Mouse (Mus musculus): ENCODE data around the gene Zeb2. TPM values are rescaled to one million over a fixed set of nuclear protein-coding genes. Genes with fewer than 3 reads are reported as not detected.

Gene Zeb2
- total and polyA plus RNA-seq, 2 experiments from 2014 or later: 50.6 to 150 TPM

GRCm38 (mm10) chr2:45133225-45133624 is 16.0 kb upstream of the Zeb2 start:
- Histone ChIP-seq H3K4me1 (ENCODE audit: insufficient read depth) (no peaks in the 10 kb centered on the region), H3K36me3 (ENCODE audit: insufficient read depth) (no peaks in the 10 kb centered on the region), H3K9ac (no peak overlapping the region), H3K27ac (ENCODE audit: low read depth, low read length) (no peak overlapping the region), H3K9me3 (ENCODE audit: low read length) (no peaks in the 10 kb centered on the region), H3K4me3 (ENCODE audit: low read depth, low read length) (no peak overlapping the region), H3K27me3 (ENCODE audit: insufficient read depth, low read length) (no peaks in the 10 kb centered on the region), H3K4me2 (ENCODE audit: low read depth) (no peak overlapping the region)
- ATAC-seq (no peak), DNase-seq (no peak)
- 93% methylated on average over 4 of the region's 4 CpGs for WGBS
- no peak for TF ChIP-seq CTCF (IDR thresholded peaks at IDR 0.05; ENCODE audit: low read depth)

DNA sequence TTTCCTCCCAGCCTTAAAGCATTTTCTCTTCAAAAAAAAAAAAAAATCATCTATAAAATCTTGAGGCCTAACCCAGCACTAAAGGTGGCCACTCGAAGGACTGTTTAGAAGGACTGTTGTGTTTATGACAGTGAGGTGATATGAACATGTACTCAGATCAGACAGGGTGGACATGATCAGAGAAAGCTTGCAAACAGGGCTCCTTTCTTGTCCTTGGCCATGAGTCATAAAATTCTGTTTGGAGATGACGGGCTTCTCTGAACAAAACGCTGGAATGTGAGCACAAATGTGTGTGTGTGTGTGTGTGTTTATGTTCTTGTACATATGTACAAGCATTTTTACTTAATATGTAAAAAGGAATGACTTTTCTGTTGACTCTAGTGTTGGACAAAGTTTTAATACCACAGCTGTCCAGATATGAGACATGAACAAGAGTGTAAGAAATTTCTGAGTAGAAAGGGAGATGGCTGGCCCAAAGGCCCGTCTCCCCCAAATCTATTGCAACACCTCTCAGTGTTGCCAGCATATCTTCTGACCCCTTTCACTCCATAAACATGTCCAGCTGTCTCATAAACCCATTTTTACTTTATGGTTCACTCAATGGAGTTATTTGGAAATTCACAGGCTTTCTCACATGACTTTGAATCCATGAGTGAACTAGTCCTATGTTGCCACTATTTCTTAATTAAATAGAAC is 13.4 kb upstream of the Zeb2 start:
- H3K4me2 ChIP-seq (ENCODE audit: low read depth): no peak overlapping the region

GRCm38 (mm10) chr2:45129556-45129955 is 12.4 kb upstream of the Zeb2 start:
- WGBS: 36% methylated on average over 6 of the region's 6 CpGs
- no peaks in the 10 kb centered on the region for H3K36me3 ChIP-seq (ENCODE audit: insufficient read depth)
- no peak for DNase-seq

More for the DNA sequence above, 13.4 kb upstream of the Zeb2 start:
- Histone ChIP-seq H3K9me3 (ENCODE audit: low read length) (no peaks in the 10 kb centered on the region), H3K9ac (no peak overlapping the region), H3K36me3 (ENCODE audit: insufficient read depth) (no peaks in the 10 kb centered on the region), H3K27ac (ENCODE audit: low read depth, low read length) (no peak overlapping the region), H3K27me3 (ENCODE audit: insufficient read depth, low read length) (no peaks in the 10 kb centered on the region), H3K4me3 (ENCODE audit: low read depth, low read length) (no peak overlapping the region), H3K4me1 (ENCODE audit: insufficient read depth) (no peaks in the 10 kb centered on the region)
- 92% methylated on average over 4 of the region's 4 CpGs for WGBS
- no peak for ATAC-seq
- TF ChIP-seq CTCF (IDR thresholded peaks at IDR 0.05; ENCODE audit: low read depth): no peak
- DNase-seq: no peak

GRCm38 (mm10) chr2:45128696-45129095 is 11.5 kb upstream of the Zeb2 start:
- TF ChIP-seq CTCF (IDR thresholded peaks at IDR 0.05; ENCODE audit: low read depth): no peak
- Histone ChIP-seq H3K36me3 (ENCODE audit: insufficient read depth) (no peaks in the 10 kb centered on the region), H3K27me3 (ENCODE audit: insufficient read depth, low read length) (no peaks in the 10 kb centered on the region), H3K27ac (ENCODE audit: low read depth, low read length) (no peak overlapping the region), H3K9me3 (ENCODE audit: low read length) (no peaks in the 10 kb centered on the region), H3K4me2 (ENCODE audit: low read depth) (no peak overlapping the region), H3K4me3 (ENCODE audit: low read depth, low read length) (no peak overlapping the region), H3K4me1 (ENCODE audit: insufficient read depth) (no peaks in the 10 kb centered on the region), H3K9ac (no peak overlapping the region)
- 96% methylated on average over 2 of the region's 2 CpGs for WGBS
- no peak for DNase-seq
- no peak for ATAC-seq

More at GRCm38 (mm10) chr2:45129556-45129955, 12.4 kb upstream of the Zeb2 start:
- Histone ChIP-seq H3K27me3 (ENCODE audit: insufficient read depth, low read length) (no peaks in the 10 kb centered on the region), H3K4me3 (ENCODE audit: low read depth, low read length) (no peak overlapping the region), H3K27ac (ENCODE audit: low read depth, low read length) (no peak overlapping the region), H3K9ac (no peak overlapping the region), H3K4me2 (ENCODE audit: low read depth) (no peak overlapping the region), H3K4me1 (ENCODE audit: insufficient read depth) (no peaks in the 10 kb centered on the region), H3K9me3 (ENCODE audit: low read length) (no peaks in the 10 kb centered on the region)
- no peak for TF ChIP-seq CTCF (IDR thresholded peaks at IDR 0.05; ENCODE audit: low read depth)
- ATAC-seq: no peak

DNA sequence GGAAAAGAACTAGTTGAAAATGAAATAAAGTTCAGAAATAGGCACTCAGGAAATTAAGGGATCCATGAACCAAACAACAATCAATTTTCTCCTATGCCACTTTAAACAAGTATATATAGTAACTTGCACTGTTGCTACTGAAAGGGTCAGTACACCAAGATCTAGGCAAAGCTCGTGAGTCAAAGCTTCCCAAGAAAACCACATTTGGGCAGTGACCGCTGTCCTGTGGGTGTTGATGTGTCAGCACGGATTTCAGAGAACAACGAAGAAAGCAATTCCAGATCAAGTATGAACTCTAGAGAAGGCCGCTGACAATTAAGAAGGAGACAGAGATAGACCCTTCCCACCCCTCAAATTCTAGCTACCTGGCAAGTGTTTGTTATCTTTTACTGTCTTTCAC is 9.2 kb upstream of the Zeb2 start:
- ATAC-seq (no peak), DNase-seq (no peak)
- Histone ChIP-seq H3K9ac (no peak overlapping the region), H3K27ac (ENCODE audit: low read depth, low read length) (no peak overlapping the region), H3K4me1 (ENCODE audit: insufficient read depth) (no peaks in the 10 kb centered on the region), H3K4me2 (ENCODE audit: low read depth) (no peak overlapping the region), H3K27me3 (ENCODE audit: insufficient read depth, low read length) (no peaks in the 10 kb centered on the region), H3K4me3 (ENCODE audit: low read depth, low read length) (no peak overlapping the region), H3K9me3 (ENCODE audit: low read length) (no peaks in the 10 kb centered on the region), H3K36me3 (ENCODE audit: insufficient read depth) (no peaks in the 10 kb centered on the region)
- WGBS: 94% methylated on average over 5 of the region's 5 CpGs
- no peak for TF ChIP-seq CTCF (IDR thresholded peaks at IDR 0.05; ENCODE audit: low read depth)

DNA sequence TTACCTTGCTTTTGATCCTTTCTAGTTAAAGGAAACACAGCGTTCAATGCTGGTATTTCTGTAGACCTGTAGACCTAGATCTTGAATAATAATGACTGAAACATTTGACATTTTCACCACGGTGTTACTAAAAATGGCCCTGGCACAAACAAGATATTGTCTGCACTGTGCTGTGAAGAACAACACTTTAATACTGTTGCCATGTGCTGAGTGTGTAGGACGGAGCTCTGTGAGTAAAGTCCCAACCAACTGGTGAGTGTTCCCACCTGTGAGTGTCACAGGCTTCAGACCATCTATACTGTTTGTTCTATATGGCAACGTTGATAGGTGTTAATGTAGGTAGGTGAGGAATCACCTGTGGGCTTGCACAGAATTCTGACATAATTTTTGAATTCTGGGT is 8.0 kb upstream of the Zeb2 start:
- Histone ChIP-seq H3K9me3 (ENCODE audit: low read length) (no peaks in the 10 kb centered on the region), H3K4me2 (ENCODE audit: low read depth) (no peak overlapping the region), H3K4me1 (ENCODE audit: insufficient read depth) (no peaks in the 10 kb centered on the region), H3K27me3 (ENCODE audit: insufficient read depth, low read length) (no peaks in the 10 kb centered on the region), H3K4me3 (ENCODE audit: low read depth, low read length) (no peak overlapping the region), H3K36me3 (ENCODE audit: insufficient read depth) (no peaks in the 10 kb centered on the region), H3K9ac (no peak overlapping the region), H3K27ac (ENCODE audit: low read depth, low read length) (no peak overlapping the region)
- 69% methylated on average over 4 of the region's 4 CpGs for WGBS
- DNase-seq: no peak
- ATAC-seq: no peak
- TF ChIP-seq CTCF (IDR thresholded peaks at IDR 0.05; ENCODE audit: low read depth): no peak

DNA sequence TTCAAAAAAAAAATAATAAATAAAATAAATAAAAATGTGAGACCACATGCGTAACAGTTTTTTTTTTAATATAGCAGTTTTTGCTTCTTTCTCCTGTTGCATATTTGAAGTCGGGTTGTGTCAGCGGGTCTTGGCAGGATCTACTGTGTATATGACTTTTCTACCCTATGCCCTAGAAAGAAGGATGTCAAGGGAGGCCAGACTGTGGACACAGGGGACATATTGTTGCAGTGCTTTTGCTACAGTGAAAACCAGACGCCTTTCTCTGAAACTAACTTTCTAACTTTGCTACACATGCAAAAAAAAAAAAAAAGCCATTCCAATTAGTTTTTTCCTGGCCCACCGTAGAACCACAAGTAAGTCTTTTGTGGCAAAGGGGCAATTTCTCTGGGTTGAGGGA is 6.3 kb upstream of the Zeb2 start:
- H3K27ac ChIP-seq (ENCODE audit: low read depth, low read length): no peak overlapping the region
- H3K4me1 ChIP-seq (ENCODE audit: insufficient read depth): no peaks in the 10 kb centered on the region
- ATAC-seq (no peak), DNase-seq (no peak)
- no peak overlapping the region for H3K4me2 ChIP-seq (ENCODE audit: low read depth)
- 72% methylated on average over 5 of the region's 5 CpGs for WGBS
- no peaks in the 10 kb centered on the region for H3K36me3 ChIP-seq (ENCODE audit: insufficient read depth)
- no peaks in the 10 kb centered on the region for H3K9me3 ChIP-seq (ENCODE audit: low read length)
- H3K9ac ChIP-seq: no peak overlapping the region
- H3K4me3 ChIP-seq (ENCODE audit: low read depth, low read length): no peak overlapping the region
- no peaks in the 10 kb centered on the region for H3K27me3 ChIP-seq (ENCODE audit: insufficient read depth, low read length)
- no peak for TF ChIP-seq CTCF (IDR thresholded peaks at IDR 0.05; ENCODE audit: low read depth)

Data from forebrain, postnatal 0 days (tissue).